ENCODE assay signal across 9 mouse cellular contexts in genomic region chr8:46149306-46149705, GRCm38 (mm10).
"Had no signal": no experiment of that assay in that cellular context is flagged by ENCODE, and none has a peak within 500 bp of the region (broad histone marks: within the 10 kb centered on the region; RNA-seq: fewer than 3 reads in every experiment).

No protein-coding gene starts in this region.

- H3K9me3 ChIP-seq: limb, embryonic 15.5 days; liver, embryonic 12.5 days; midbrain, embryonic 12.5 days had no signal

- DNase-seq: kidney, postnatal 36 days; layer of hippocampus, adult 9-11 months; layer of hippocampus, postnatal 36 days; lung, embryonic 14.5 days; lung, postnatal 14 days; right cerebral cortex, postnatal 14 days had no signal

- H3K4me3 ChIP-seq: limb, embryonic 15.5 days; liver, embryonic 12.5 days; midbrain, embryonic 12.5 days had no signal

- ATAC-seq: liver, embryonic 12.5 days had no signal

- H3K27ac ChIP-seq: limb, embryonic 15.5 days; liver, embryonic 12.5 days; midbrain, embryonic 12.5 days had no signal

- H3K36me3 ChIP-seq: limb, embryonic 15.5 days; liver, embryonic 12.5 days; midbrain, embryonic 12.5 days had no signal

- H3K4me2 ChIP-seq: limb, embryonic 15.5 days; liver, embryonic 12.5 days; lung, embryonic 14.5 days; midbrain, embryonic 12.5 days had no signal

- H3K9ac ChIP-seq: limb, embryonic 15.5 days; liver, embryonic 12.5 days; lung, embryonic 14.5 days; midbrain, embryonic 12.5 days had no signal
